Mouse (Mus musculus) lung, embryonic 16.5 days (tissue): ENCODE results near the gene Ttll10. TPM values are rescaled to one million over a fixed set of nuclear protein-coding genes. Genes with fewer than 3 reads are reported as not detected.

Experiments
- ATAC-seq: fragments of 200-750 bp; cut with Nextera tagmentation; 2 replicates; pipeline ENCODE4 v1.8.0; 2017; ENCODE audit warnings: low read depth, mild to moderate bottlenecking, moderate library complexity
- H3K27ac ChIP-seq: fragments of 300-500 bp; sonication (generic); 2 replicates; pipeline ENCODE4 v1.5.1; 2014; ENCODE audit warnings: mild to moderate bottlenecking, control low read depth, low read length
- H3K27me3 ChIP-seq: fragments of 300-500 bp; sonication (generic); 2 replicates; pipeline ENCODE4 v1.6.1; 2014; ENCODE audit warnings: low read depth, low read length, mixed read lengths; ENCODE audit not compliant: control insufficient read depth, insufficient read depth
- H3K36me3 ChIP-seq: fragments of 300-500 bp; sonication (generic); 2 replicates; pipeline ENCODE4 v1.6.1; 2014; ENCODE audit warnings: low read length; ENCODE audit not compliant: control insufficient read depth, insufficient read depth
- H3K4me1 ChIP-seq: fragments of 300-500 bp; sonication (generic); replicated peaks from 2 replicates; pipeline ENCODE4 v1.6.1; 2014; ENCODE audit warnings: low read length, mixed read lengths; ENCODE audit not compliant: control insufficient read depth, insufficient read depth
- H3K4me2 ChIP-seq: fragments of 300-500 bp; sonication (generic); 2 replicates; pipeline ENCODE4 v1.6.1; 2014; ENCODE audit warnings: low read depth, low read length, control low read depth
- H3K4me3 ChIP-seq: fragments of 300-500 bp; sonication (generic); 2 replicates; pipeline ENCODE4 v1.5.1; 2014; ENCODE audit warnings: mild to moderate bottlenecking, low read length, control low read depth
- H3K9ac ChIP-seq: fragments of 300-500 bp; sonication (generic); 2 replicates; pipeline ENCODE4 v1.6.1; 2014; ENCODE audit warnings: low read length, control low read depth
- H3K9me3 ChIP-seq: fragments of 300-500 bp; sonication (generic); 2 replicates; pipeline ENCODE4 v1.6.1; 2016; ENCODE audit warnings: low read length; ENCODE audit not compliant: control insufficient read depth
- WGBS: fragments of 180-500 bp; shearing (Covaris S2); extraction: QIAGEN DNeasy Blood & Tissue Kit; methylation state at CpG from one replicate; pipeline ENCODE4 v1.1.7; 2014; 5-methylcytosine and 5-hydroxymethylcytosine counted together
- polyA plus RNA-seq: library from polyadenylated mRNA; unstranded; fragments of >200 nt; fragmentation: Nextera tagmentation; extraction: Ambion mirVana; gene quantifications from 2 replicates; pipeline ENCODE4 v1.2.1, GENCODE M21; 2015

Gene Ttll10
- 2.8 and 4.0 TPM in 2 replicates for polyA plus RNA-seq

- H3K9me3 ChIP-seq, result no peaks in the 10 kb centered on the region
- no peaks in the 10 kb centered on the region for H3K36me3 ChIP-seq
- peaks cover 16% of the 10 kb centered on the region for H3K4me1 ChIP-seq
- peak within 1 kb of the TSS; percentile 97 for H3K27ac ChIP-seq
- H3K27me3 ChIP-seq, result no peaks in the 10 kb centered on the region
- 27% methylated on average over 5 of the region's 5 CpGs for WGBS
- H3K9ac ChIP-seq, result peak within 1 kb of the TSS; percentile 69
- peak; percentile 89 for ATAC-seq
- peak within 1 kb of the TSS; percentile 52 for H3K4me3 ChIP-seq
- H3K4me2 ChIP-seq, result peak within 1 kb of the TSS; percentile 58
Observed at GRCm38 (mm10) chr4:156059261-156059660, at the start of gene Ttll10. Gene Ttll10 (minus strand): TSS chr4:156059414.

GRCm38 (mm10) chr4:156103342-156103741 is 44.1 kb upstream of the Ttll10 start:
- Histone ChIP-seq H3K27me3 (no peaks in the 10 kb centered on the region), H3K9me3 (no peaks in the 10 kb centered on the region)

GRCm38 (mm10) chr4:156101481-156101903 is 42.3 kb upstream of the Ttll10 start:
- H3K9ac ChIP-seq, result no peak overlapping the region
- H3K4me3 ChIP-seq, result no peak overlapping the region
- H3K9me3 ChIP-seq, result no peaks in the 10 kb centered on the region
- ATAC-seq, result no peak
- WGBS, result 42% methylated on average over 3 of the region's 3 CpGs
- H3K4me1 ChIP-seq, result no peaks in the 10 kb centered on the region
- no peaks in the 10 kb centered on the region for H3K36me3 ChIP-seq
- H3K4me2 ChIP-seq, result no peak overlapping the region
- H3K27me3 ChIP-seq, result no peaks in the 10 kb centered on the region
- H3K27ac ChIP-seq, result no peak overlapping the region

More at GRCm38 (mm10) chr4:156103342-156103741, 44.1 kb upstream of the Ttll10 start:
- Histone ChIP-seq H3K9ac (no peak overlapping the region), H3K4me2 (no peak overlapping the region), H3K4me3 (no peak overlapping the region), H3K27ac (no peak overlapping the region), H3K36me3 (no peaks in the 10 kb centered on the region), H3K4me1 (no peaks in the 10 kb centered on the region)
- 65% methylated on average over 4 of the region's 4 CpGs for WGBS
- ATAC-seq, result no peak

GRCm38 (mm10) chr4:156100501-156100900 is 41.3 kb upstream of the Ttll10 start:
- ATAC-seq, result no peak
- Histone ChIP-seq H3K36me3 (no peaks in the 10 kb centered on the region), H3K4me2 (no peak overlapping the region), H3K27ac (no peak overlapping the region), H3K9me3 (no peaks in the 10 kb centered on the region), H3K9ac (no peak overlapping the region), H3K4me1 (no peaks in the 10 kb centered on the region), H3K27me3 (no peaks in the 10 kb centered on the region), H3K4me3 (no peak overlapping the region)
- 54% methylated on average over 5 of the region's 5 CpGs for WGBS

- Histone ChIP-seq H3K9me3 (no peaks in the 10 kb centered on the region), H3K4me1 (no peaks in the 10 kb centered on the region), H3K9ac (no peak overlapping the region), H3K27me3 (no peaks in the 10 kb centered on the region), H3K27ac (no peak overlapping the region), H3K4me2 (no peak overlapping the region), H3K4me3 (no peak overlapping the region), H3K36me3 (no peaks in the 10 kb centered on the region)
- WGBS, result 69% methylated on average over 6 of the region's 6 CpGs
- ATAC-seq, result no peak
Observed at GRCm38 (mm10) chr4:156099427-156099826, 40.2 kb upstream of the Ttll10 start.

- H3K4me2 ChIP-seq, result no peak overlapping the region
- WGBS, result 46% methylated on average over 9 of the region's 9 CpGs
- no peaks in the 10 kb centered on the region for H3K4me1 ChIP-seq
- H3K9ac ChIP-seq, result no peak overlapping the region
- no peaks in the 10 kb centered on the region for H3K36me3 ChIP-seq
- H3K4me3 ChIP-seq, result no peak overlapping the region
- no peaks in the 10 kb centered on the region for H3K9me3 ChIP-seq
- no peak for ATAC-seq
- no peak overlapping the region for H3K27ac ChIP-seq
- H3K27me3 ChIP-seq, result no peaks in the 10 kb centered on the region
Observed at GRCm38 (mm10) chr4:156097770-156098366, 38.7 kb upstream of the Ttll10 start.

- Histone ChIP-seq H3K4me2 (no peak overlapping the region), H3K9ac (no peak overlapping the region), H3K4me3 (no peak overlapping the region), H3K36me3 (no peaks in the 10 kb centered on the region), H3K9me3 (no peaks in the 10 kb centered on the region), H3K27ac (no peak overlapping the region), H3K4me1 (no peaks in the 10 kb centered on the region), H3K27me3 (no peaks in the 10 kb centered on the region)
- ATAC-seq, result no peak
- 84% methylated on average over 1 of the region's 1 CpGs for WGBS
Observed at GRCm38 (mm10) chr4:156096191-156096590, 37.0 kb upstream of the Ttll10 start.

GRCm38 (mm10) chr4:156093758-156094157 is 34.5 kb upstream of the Ttll10 start:
- ATAC-seq, result no peak
- H3K4me1 ChIP-seq, result no peaks in the 10 kb centered on the region
- no peaks in the 10 kb centered on the region for H3K36me3 ChIP-seq
- H3K4me2 ChIP-seq, result no peak overlapping the region
- H3K9ac ChIP-seq, result no peak overlapping the region
- no peak overlapping the region for H3K4me3 ChIP-seq
- H3K27ac ChIP-seq, result no peak overlapping the region
- 60% methylated on average over 5 of the region's 5 CpGs for WGBS
- no peaks in the 10 kb centered on the region for H3K9me3 ChIP-seq
- H3K27me3 ChIP-seq, result no peaks in the 10 kb centered on the region

- 79% methylated on average over 1 of the region's 1 CpGs for WGBS
- Histone ChIP-seq H3K9me3 (no peaks in the 10 kb centered on the region), H3K4me3 (no peak overlapping the region), H3K4me1 (no peaks in the 10 kb centered on the region), H3K27me3 (no peaks in the 10 kb centered on the region), H3K27ac (no peak overlapping the region), H3K36me3 (no peaks in the 10 kb centered on the region), H3K4me2 (no peak overlapping the region), H3K9ac (no peak overlapping the region)
- no peak for ATAC-seq
Observed at GRCm38 (mm10) chr4:156092765-156093164, 33.6 kb upstream of the Ttll10 start.

GRCm38 (mm10) chr4:156091236-156091635 is 32.0 kb upstream of the Ttll10 start:
- Histone ChIP-seq H3K36me3 (no peaks in the 10 kb centered on the region), H3K9me3 (no peaks in the 10 kb centered on the region), H3K4me1 (no peaks in the 10 kb centered on the region), H3K27ac (no peak overlapping the region), H3K27me3 (no peaks in the 10 kb centered on the region), H3K4me3 (no peak overlapping the region), H3K4me2 (no peak overlapping the region), H3K9ac (no peak overlapping the region)
- ATAC-seq, result no peak
- 55% methylated on average over 1 of the region's 1 CpGs for WGBS
